Mouse (Mus musculus): ENCODE results near the gene Dennd1b.

DNA sequence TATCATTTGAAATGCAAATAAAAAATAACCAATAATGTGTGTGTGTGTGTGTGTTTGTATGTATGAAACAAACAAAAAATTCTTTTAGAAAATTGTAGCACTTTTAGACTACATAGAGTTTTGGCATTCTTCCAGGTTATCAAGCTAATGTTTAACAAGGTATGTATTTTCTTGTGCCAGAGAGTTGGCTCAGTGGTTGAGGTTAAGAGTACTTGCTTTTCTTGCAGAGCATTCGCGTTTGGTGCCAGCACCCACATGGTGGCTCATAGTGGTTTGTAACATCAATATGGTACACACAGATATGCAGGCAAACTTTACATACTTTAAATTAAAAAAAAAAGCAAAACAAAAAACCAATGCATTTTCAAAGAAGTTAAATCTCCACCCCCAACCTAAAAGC, 101.5 kb downstream of the Dennd1b start:
- TF ChIP-seq CTCF (IDR thresholded peaks at IDR 0.05; ENCODE audit: control insufficient read depth, insufficient read depth, insufficient read length) (no peak), USF1 (IDR thresholded peaks at IDR 0.05; ENCODE audit: low read depth) (no peak), MAX (IDR thresholded peaks at IDR 0.05) (no peak), MYOG (IDR thresholded peaks at IDR 0.05; ENCODE audit: control insufficient read depth, extremely low read depth, insufficient read length) (no peak), FOSL1 (IDR thresholded peaks at IDR 0.05; ENCODE audit: insufficient read depth, low read length, poor library complexity, severe bottlenecking) (no peak), CEBPB (IDR thresholded peaks at IDR 0.05; ENCODE audit: low read depth) (no peak)
